Mouse (Mus musculus) kidney, embryonic 14.5 days (tissue): ENCODE results near the gene Vwc2. TPM values are rescaled to one million over a fixed set of nuclear protein-coding genes. Genes with fewer than 3 reads are reported as not detected.

Source experiments
- ATAC-seq: fragments of 200-750 bp; cut with Nextera tagmentation; 2 replicates; pipeline ENCODE4 v1.8.0; 2017; ENCODE audit warnings: moderate number of reproducible peaks, mild to moderate bottlenecking, moderate TSS enrichment, moderate library complexity; ENCODE audit not compliant: low FRiP score, low TSS enrichment
- H3K27ac ChIP-seq: fragments of 300-500 bp; sonication (generic); 2 replicates; pipeline ENCODE4 v1.5.1; 2014; ENCODE audit warnings: low read depth, mild to moderate bottlenecking, low read length, moderate library complexity, mixed read lengths
- H3K27me3 ChIP-seq: fragments of 300-500 bp; sonication (generic); 2 replicates; pipeline ENCODE4 v1.6.1; 2014; ENCODE audit warnings: mild to moderate bottlenecking, low read length; ENCODE audit not compliant: control insufficient read depth, insufficient read depth
- H3K36me3 ChIP-seq: fragments of 300-500 bp; sonication (generic); 2 replicates; pipeline ENCODE4 v1.6.1; 2014; ENCODE audit warnings: low read length, mixed read lengths; ENCODE audit not compliant: control insufficient read depth, insufficient read depth
- H3K4me1 ChIP-seq: fragments of 300-500 bp; sonication (generic); 2 replicates; pipeline ENCODE4 v1.6.1; 2014; ENCODE audit warnings: low read length, mixed read lengths; ENCODE audit not compliant: control insufficient read depth, insufficient read depth
- H3K4me2 ChIP-seq: fragments of 300-500 bp; sonication (generic); replicated peaks from 2 replicates; pipeline ENCODE4 v1.6.1; 2014; ENCODE audit warnings: low read depth, mild to moderate bottlenecking, low read length
- H3K4me3 ChIP-seq: fragments of 300-500 bp; sonication (generic); 2 replicates; pipeline ENCODE4 v1.5.1; 2014; ENCODE audit warnings: mild to moderate bottlenecking, low read length
- H3K9ac ChIP-seq: fragments of 300-500 bp; sonication (generic); 2 replicates; pipeline ENCODE4 v1.6.1; 2014; ENCODE audit warnings: low read depth, mild to moderate bottlenecking, low read length, moderate library complexity
- H3K9me3 ChIP-seq: fragments of 300-500 bp; sonication (generic); 2 replicates; pipeline ENCODE4 v1.6.1; 2016; ENCODE audit warnings: low read length; ENCODE audit not compliant: control insufficient read depth
- WGBS: fragments of 180-500 bp; shearing (Covaris S2); extraction: QIAGEN DNeasy Blood & Tissue Kit; methylation state at CpG from one replicate; pipeline ENCODE4 v1.1.7; 2014; 5-methylcytosine and 5-hydroxymethylcytosine counted together
- polyA plus RNA-seq: library from polyadenylated mRNA; unstranded; fragments of >200 nt; fragmentation: Nextera tagmentation; extraction: Ambion mirVana; gene quantifications from 2 replicates; pipeline ENCODE4 v1.2.1, GENCODE M21; 2014

Gene Vwc2
- polyA plus RNA-seq, 1 experiment from 2014 or later, result 0.62 TPM

DNA sequence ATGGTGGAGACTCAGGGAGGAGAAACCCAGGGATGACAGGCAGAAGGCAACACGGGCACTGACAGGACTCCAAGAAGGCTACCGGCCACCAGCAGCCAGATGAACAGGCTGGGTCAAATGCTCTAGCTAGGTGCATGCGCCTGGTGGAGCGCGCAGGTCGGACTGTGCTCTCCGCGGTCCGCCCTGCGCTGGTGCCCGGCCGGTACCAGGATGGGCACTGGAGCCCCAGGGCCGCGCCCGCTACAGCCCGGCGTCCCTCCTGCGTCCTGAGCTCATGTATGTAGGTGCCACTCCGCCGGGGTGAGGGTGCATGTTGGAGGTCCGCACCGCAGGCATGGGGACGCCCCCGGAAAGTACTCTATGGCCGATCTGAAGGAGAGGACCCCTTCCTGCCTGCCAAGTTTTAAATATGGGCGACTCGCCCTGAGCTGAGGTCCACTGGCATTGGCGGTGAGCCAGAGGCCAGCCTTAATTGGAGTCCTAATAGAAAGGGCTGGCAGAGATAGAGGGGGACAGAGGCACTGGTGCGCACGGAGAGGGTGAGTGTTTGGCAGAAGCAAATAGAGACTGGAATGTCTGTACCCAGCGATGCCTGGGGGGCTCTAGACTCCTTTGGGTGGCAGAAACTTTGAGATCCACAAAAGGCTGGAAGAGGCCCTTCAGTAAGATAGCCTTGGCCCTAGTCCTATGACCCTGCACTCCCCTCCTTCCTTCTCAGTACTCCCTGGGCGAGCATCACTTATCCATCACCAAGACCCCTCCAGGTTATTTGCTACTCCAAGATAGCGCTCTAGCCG lies 409 bp downstream of the Vwc2 start:
- WGBS, result 2% methylated on average over 34 of the region's 34 CpGs
- peaks cover 7% of the 10 kb centered on the region; the same call in 1 of the 2 replicates for H3K4me1 ChIP-seq
- H3K36me3 ChIP-seq, result no peaks in the 10 kb centered on the region
- H3K27me3 ChIP-seq, result peaks cover 58% of the 10 kb centered on the region
- no peak overlapping the region for H3K9ac ChIP-seq
- H3K4me2 ChIP-seq, result peak overlapping the region; percentile 87
- no peak overlapping the region for H3K27ac ChIP-seq
- ATAC-seq, result peak; percentile 37
- peaks cover 2% of the 10 kb centered on the region; the same call in 1 of the 2 replicates for H3K9me3 ChIP-seq
- H3K4me3 ChIP-seq, result peak overlapping the region; percentile 47

GRCm38 (mm10) chr11:11115031-11115647 lies 1.1 kb downstream of the Vwc2 start:
- WGBS, result under 1% methylated on average over 17 of the region's 17 CpGs
- H3K9ac ChIP-seq, result no peak overlapping the region

DNA sequence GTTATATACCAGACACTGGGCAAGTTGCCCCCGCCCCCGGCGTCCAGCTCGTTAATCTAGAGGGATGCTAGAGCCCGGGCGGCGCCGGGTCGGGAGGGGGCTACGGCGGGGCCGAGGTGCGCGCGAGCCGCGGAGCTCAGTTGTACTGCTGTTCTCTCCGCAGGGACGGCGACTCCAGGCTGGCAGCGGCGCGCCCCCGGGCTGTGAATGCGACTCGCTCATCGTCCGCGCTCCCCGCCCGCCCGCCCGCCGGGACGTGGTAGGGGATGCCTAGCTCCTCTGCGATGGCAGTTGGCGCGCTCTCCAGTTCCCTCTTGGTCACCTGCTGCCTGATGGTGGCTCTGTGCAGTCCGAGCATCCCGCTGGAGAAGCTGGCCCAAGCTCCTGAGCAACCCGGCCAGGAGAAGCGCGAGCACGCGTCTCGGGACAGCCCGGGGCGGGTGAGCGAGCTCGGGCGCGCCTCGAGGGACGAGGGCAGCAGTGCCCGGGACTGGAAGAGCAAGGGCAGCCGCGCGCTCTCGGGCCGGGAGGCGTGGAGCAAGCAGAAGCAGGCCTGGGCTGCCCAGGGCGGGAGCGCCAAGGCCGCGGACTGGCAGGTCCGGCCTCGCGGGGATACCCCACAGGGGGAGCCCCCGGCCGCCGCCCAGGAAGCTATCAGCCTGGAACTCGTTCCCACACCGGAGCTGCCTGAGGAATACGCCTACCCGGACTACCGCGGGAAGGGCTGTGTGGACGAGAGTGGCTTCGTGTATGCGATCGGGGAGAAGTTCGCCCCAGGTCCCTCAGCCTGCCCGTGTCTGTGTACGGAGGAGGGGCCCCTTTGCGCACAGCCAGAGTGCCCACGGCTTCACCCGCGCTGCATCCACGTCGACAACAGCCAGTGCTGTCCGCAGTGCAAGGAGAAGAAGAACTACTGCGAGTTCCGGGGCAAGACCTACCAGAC lies 1.9 kb downstream of the Vwc2 start:
- no peak overlapping the region for H3K27ac ChIP-seq
- H3K4me3 ChIP-seq, result peak overlapping the region; percentile 47
- H3K9me3 ChIP-seq, result peaks cover 2% of the 10 kb centered on the region; the same call in 1 of the 2 replicates
- under 1% methylated on average over 89 of the region's 93 CpGs for WGBS
- H3K27me3 ChIP-seq, result peaks cover 58% of the 10 kb centered on the region
- peak overlapping the region; percentile 13; the same call in 1 of the 2 replicates for H3K9ac ChIP-seq
- H3K4me2 ChIP-seq, result peak overlapping the region; percentile 87
- peaks cover 7% of the 10 kb centered on the region; the same call in 1 of the 2 replicates for H3K4me1 ChIP-seq
- peak; percentile 81 for ATAC-seq
- no peaks in the 10 kb centered on the region for H3K36me3 ChIP-seq

More at GRCm38 (mm10) chr11:11115031-11115647, 1.1 kb downstream of the Vwc2 start:
- H3K4me2 ChIP-seq, result peak overlapping the region; percentile 87
- peaks cover 2% of the 10 kb centered on the region; the same call in 1 of the 2 replicates for H3K9me3 ChIP-seq
- no peaks in the 10 kb centered on the region for H3K36me3 ChIP-seq
- H3K27ac ChIP-seq, result no peak overlapping the region
- peak overlapping the region; percentile 47 for H3K4me3 ChIP-seq
- peaks cover 58% of the 10 kb centered on the region for H3K27me3 ChIP-seq
- no peak for ATAC-seq
- H3K4me1 ChIP-seq, result peaks cover 7% of the 10 kb centered on the region; the same call in 1 of the 2 replicates

DNA sequence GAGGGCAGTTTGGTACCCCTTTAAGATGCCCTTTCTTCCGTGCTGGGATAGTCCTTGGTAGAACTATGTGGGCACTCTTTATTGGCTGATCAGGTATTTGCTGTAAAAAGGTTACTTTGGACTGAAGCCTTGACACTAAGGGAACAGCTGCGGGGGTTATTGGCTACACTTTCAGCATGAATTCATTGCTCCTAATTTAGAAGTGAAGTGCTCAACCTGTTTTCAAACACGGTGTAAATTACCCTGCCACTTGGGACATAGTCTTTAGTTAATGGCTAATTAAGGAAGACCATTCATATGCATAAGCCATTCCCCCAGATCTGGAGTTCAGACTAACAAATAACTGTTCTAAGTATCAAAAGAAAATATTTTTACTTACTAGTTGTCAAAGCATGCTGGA lies 2.7 kb downstream of the Vwc2 start:
- Histone ChIP-seq H3K4me2 (0 out of 2 replicates have a peak overlapping the region, but pooled peaks have one; percentile 87), H3K27ac (no peak overlapping the region), H3K9me3 (peaks cover under 1% of the 10 kb centered on the region; the same call in 1 of the 2 replicates), H3K27me3 (peaks cover 58% of the 10 kb centered on the region), H3K36me3 (no peaks in the 10 kb centered on the region), H3K9ac (no peak overlapping the region), H3K4me1 (peaks cover 7% of the 10 kb centered on the region; the same call in 1 of the 2 replicates), H3K4me3 (peak overlapping the region; percentile 47)
- no peak for ATAC-seq
- 4% methylated on average over 3 of the region's 3 CpGs for WGBS

DNA sequence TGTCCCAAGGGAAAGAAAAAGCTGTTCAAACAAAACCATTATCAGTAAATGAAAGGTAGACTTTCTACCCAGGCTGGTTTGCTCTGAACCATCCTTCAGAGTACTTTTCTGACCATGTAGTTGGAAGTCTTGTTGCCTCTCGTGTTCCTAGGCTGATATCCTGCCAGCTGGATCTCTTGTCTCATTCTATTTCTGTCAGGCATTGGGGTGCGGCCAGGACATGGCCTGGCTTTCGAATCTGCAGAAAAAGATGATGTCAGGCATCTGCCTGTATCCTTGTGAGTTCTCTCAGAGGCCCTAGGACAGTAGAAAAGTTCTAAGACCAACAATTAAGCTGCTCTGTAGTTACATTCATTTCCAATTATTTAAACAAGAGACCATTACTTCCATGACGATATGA lies 8.8 kb downstream of the Vwc2 start:
- Histone ChIP-seq H3K9ac (no peak overlapping the region), H3K36me3 (no peaks in the 10 kb centered on the region), H3K4me2 (no peak overlapping the region), H3K27ac (no peak overlapping the region), H3K27me3 (peaks cover 5% of the 10 kb centered on the region; the same call in 1 of the 2 replicates), H3K4me3 (no peak overlapping the region), H3K9me3 (no peaks in the 10 kb centered on the region), H3K4me1 (no peaks in the 10 kb centered on the region)
- whole genome bisulfite sequencing, result 75% methylated on average over 4 of the region's 4 CpGs
- ATAC-seq, result no peak

- Histone ChIP-seq H3K4me2 (no peak overlapping the region), H3K4me1 (no peaks in the 10 kb centered on the region), H3K27ac (no peak overlapping the region), H3K36me3 (no peaks in the 10 kb centered on the region), H3K27me3 (no peaks in the 10 kb centered on the region), H3K4me3 (no peak overlapping the region), H3K9me3 (no peaks in the 10 kb centered on the region), H3K9ac (no peak overlapping the region)
- 56% methylated on average over 14 of the region's 14 CpGs for WGBS
- ATAC-seq, result peak; percentile 80; the same call in 1 of the 2 replicates
Measured at GRCm38 (mm10) chr11:11131414-11132077, 17.5 kb downstream of the Vwc2 start.

- ATAC-seq, result no peak
Measured at GRCm38 (mm10) chr11:11140622-11141021, 26.6 kb downstream of the Vwc2 start.

DNA sequence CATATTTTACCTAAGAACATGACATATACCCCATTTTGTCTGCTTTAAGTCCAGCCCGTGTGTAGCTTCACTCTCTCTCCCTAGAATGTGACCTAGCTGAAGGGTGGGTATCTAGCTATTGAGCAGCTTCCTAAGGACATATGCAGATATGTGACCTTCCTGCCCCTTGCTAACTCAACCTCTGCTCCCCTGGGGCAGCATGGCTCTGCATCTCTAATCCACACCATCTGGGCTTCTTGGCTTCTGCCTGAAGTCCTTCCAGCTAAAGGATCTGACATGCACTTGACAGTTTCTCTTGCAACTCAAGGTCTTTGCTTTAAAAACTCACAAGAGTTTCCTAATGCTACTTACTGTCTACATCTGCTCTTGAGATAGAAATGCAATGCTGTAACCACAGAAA lies 38.7 kb downstream of the Vwc2 start:
- no peaks in the 10 kb centered on the region for H3K36me3 ChIP-seq
- no peak for ATAC-seq
- H3K4me3 ChIP-seq, result no peak overlapping the region
- H3K9ac ChIP-seq, result no peak overlapping the region
- H3K27ac ChIP-seq, result no peak overlapping the region
- H3K9me3 ChIP-seq, result no peaks in the 10 kb centered on the region
- H3K4me1 ChIP-seq, result no peaks in the 10 kb centered on the region
- H3K27me3 ChIP-seq, result no peaks in the 10 kb centered on the region
- WGBS, result 81% methylated on average over 1 of the region's 1 CpGs
- no peak overlapping the region for H3K4me2 ChIP-seq

More at GRCm38 (mm10) chr11:11140622-11141021, 26.6 kb downstream of the Vwc2 start:
- H3K4me2 ChIP-seq, result no peak overlapping the region
- no peak overlapping the region for H3K27ac ChIP-seq
- H3K4me3 ChIP-seq, result no peak overlapping the region
- H3K27me3 ChIP-seq, result no peaks in the 10 kb centered on the region
- H3K36me3 ChIP-seq, result no peaks in the 10 kb centered on the region
- no peak overlapping the region for H3K9ac ChIP-seq
- no peaks in the 10 kb centered on the region for H3K4me1 ChIP-seq
- no peaks in the 10 kb centered on the region for H3K9me3 ChIP-seq
